Mouse (Mus musculus) bone marrow, adult 2 months (tissue): ENCODE results near the gene Rab4a.

Experiments used
- CTCF ChIP-seq: fragments of 200-500 bp; IDR thresholded peaks from 2 replicates; pipeline ENCODE4 v1.5.1; 2011; ENCODE audit warnings: low read length, control low read depth; ENCODE audit not compliant: control insufficient read depth, insufficient read depth
- POLR2A ChIP-seq: fragments of 200-500 bp; IDR thresholded peaks from 2 replicates; pipeline ENCODE4 v1.6.1; 2011; ENCODE audit warnings: low read depth, mild to moderate bottlenecking, control low read depth, low read length, borderline replicate concordance; ENCODE audit not compliant: control insufficient read depth

- TF ChIP-seq CTCF, result no peak
- no peak for TF ChIP-seq POLR2A
Measured at GRCm38 (mm10) chr8:123788416-123789170, 17.2 kb upstream of the Rab4a start.
